Mouse (Mus musculus) testis, adult 2 months (tissue): ENCODE data around the gene Pde8b.

Source experiments
- CTCF ChIP-seq: fragments of 200-500 bp; IDR thresholded peaks from 2 replicates; pipeline ENCODE4 v1.5.1; 2012; ENCODE audit warnings: low read depth, mild to moderate bottlenecking, inconsistent platforms, low read length, moderate library complexity; ENCODE audit not compliant: control insufficient read depth, insufficient read depth, insufficient replicate concordance
- POLR2A ChIP-seq: fragments of 200-500 bp; IDR thresholded peaks from 2 replicates; pipeline ENCODE4 v1.6.1; 2012; ENCODE audit warnings: low read depth, mild to moderate bottlenecking, inconsistent platforms, low read length, moderate library complexity; ENCODE audit not compliant: control insufficient read depth

DNA sequence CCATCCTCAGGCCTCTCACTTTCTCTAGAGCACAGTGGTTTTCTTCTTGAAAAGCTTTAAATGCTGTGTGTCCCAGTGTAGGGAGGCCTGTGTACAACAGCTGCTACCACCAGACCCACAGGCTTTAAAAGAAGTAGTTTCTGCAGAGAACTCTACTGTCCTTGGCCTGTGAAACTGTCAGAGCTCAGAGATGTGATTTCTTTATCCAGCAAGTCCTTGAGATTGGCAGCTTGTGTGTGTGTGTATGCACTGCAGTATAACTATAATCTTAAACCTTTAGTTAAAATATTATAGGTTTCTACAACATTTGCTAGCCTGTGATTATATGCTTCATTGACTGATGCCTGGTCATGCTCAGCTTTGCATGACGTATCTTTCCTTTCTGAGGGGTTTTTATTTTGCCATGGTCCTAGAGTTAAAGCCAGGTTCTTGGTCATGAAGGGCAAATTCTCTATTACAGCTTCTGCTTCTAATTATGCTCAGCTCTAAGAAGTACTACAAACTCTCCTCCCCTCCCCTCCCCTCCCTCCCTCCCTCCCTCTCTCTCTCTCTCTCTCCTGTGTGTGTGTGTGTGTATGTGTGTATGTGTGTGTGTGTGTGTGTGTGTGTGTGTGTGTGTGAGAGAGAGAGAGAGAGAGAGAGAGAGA, 194.3 kb downstream of the Pde8b start:
- no peak for TF ChIP-seq CTCF
- TF ChIP-seq POLR2A = no peak
